ENCODE assay signal across 8 mouse cellular contexts in the genomic region with DNA sequence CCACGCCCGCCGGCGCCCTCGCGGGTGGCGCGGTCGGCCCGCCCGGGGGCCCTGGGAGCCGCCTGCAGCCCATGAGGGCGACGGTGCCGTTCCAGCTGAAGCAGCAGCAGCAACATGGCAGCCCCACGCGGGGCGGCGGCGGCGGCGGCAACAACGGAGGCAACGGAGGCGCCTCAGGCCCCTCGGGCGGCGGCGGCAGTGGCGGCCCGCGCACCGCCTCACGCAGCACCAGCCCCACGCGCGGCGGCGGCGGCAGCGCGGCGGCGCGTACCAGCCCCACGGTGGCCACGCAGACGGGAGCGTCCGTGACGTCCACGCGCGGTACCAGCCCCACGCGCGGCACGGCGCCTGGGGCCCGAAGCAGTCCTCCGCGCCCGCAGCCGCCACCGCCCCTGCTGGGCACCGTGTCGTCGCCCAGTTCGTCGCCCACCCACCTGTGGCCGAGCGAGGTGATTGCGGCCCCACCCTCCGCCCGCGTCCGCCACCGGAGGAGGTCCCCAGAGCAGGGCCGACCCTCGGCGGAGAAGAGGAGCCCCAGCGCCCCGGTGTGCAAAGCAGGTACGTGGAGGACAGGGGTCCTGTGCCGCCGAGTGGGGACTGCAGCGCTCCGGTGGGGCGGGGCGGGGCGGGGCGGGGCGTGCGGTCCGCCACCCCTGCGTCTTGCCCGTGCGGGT. TPM values are rescaled to one million over a fixed set of nuclear protein-coding genes. Genes with fewer than 3 reads are reported as not detected.
A peak's percentile ranks its signal among the peaks of the same experiment; 100 is the strongest.
DNase-seq lines count a peak whose midpoint lies in the region; ATAC-seq lines count a peak whose summit lies in the region.

No protein-coding gene starts in this region.

- no peaks in the 10 kb centered on the region for H3K27me3 ChIP-seq in embryonic facial prominence, embryonic 14.5 days (replicated peaks; ENCODE audit: control insufficient read depth, insufficient read depth, low read length)
- H3K27me3 ChIP-seq in liver, embryonic 12.5 days (replicated peaks), result no peaks in the 10 kb centered on the region
- no peaks in the 10 kb centered on the region for H3K27me3 ChIP-seq in neural tube, embryonic 12.5 days (replicated peaks)

- no peaks in the 10 kb centered on the region for H3K36me3 ChIP-seq in embryonic facial prominence, embryonic 14.5 days (ENCODE audit: control insufficient read depth, insufficient read depth, low read length)
- H3K36me3 ChIP-seq in liver, embryonic 12.5 days, result no peaks in the 10 kb centered on the region
- H3K36me3 ChIP-seq in neural tube, embryonic 12.5 days, result no peaks in the 10 kb centered on the region

- peak overlapping the region; percentile 90 for H3K27ac ChIP-seq in embryonic facial prominence, embryonic 14.5 days (replicated peaks; ENCODE audit: low read depth, low read length)
- H3K27ac ChIP-seq in liver, embryonic 12.5 days, result peak overlapping the region; percentile 95
- H3K27ac ChIP-seq in neural tube, embryonic 12.5 days, result peak overlapping the region; percentile 97

- H3K9ac ChIP-seq in embryonic facial prominence, embryonic 14.5 days (ENCODE audit: low read depth, low read length), result peak overlapping the region; percentile 95
- H3K9ac ChIP-seq in liver, embryonic 12.5 days, result peak overlapping the region; percentile 95
- peak overlapping the region; percentile 99 for H3K9ac ChIP-seq in neural tube, embryonic 12.5 days

- peak overlapping the region; percentile 99 for H3K4me3 ChIP-seq in embryonic facial prominence, embryonic 14.5 days (ENCODE audit: low read depth, low read length)
- peak overlapping the region; percentile 99 for H3K4me3 ChIP-seq in liver, embryonic 12.5 days
- H3K4me3 ChIP-seq in neural tube, embryonic 12.5 days, result peak overlapping the region; percentile 100

- WGBS in embryonic facial prominence, embryonic 14.5 days, result 0% methylated on average over 18 of the region's 98 CpGs
- 1% methylated on average over 80 of the region's 98 CpGs for WGBS in liver, embryonic 12.5 days (ENCODE audit: insufficient replicate concordance)
- under 1% methylated on average over 96 of the region's 98 CpGs for WGBS in neural tube, embryonic 12.5 days

- peaks cover 21% of the 10 kb centered on the region for H3K4me1 ChIP-seq in embryonic facial prominence, embryonic 14.5 days (ENCODE audit: control insufficient read depth, insufficient read depth, low read length)
- peaks cover 49% of the 10 kb centered on the region for H3K4me1 ChIP-seq in liver, embryonic 12.5 days
- H3K4me1 ChIP-seq in neural tube, embryonic 12.5 days, result peaks cover 19% of the 10 kb centered on the region

- ATAC-seq in embryonic facial prominence, embryonic 14.5 days (ENCODE audit: low read depth), result peak; percentile 47
- peak; percentile 57 for ATAC-seq in liver, embryonic 12.5 days
- peak; percentile 59 for ATAC-seq in neural tube, embryonic 12.5 days (ENCODE audit: low FRiP score, low read depth)

- peak overlapping the region; percentile 78 for H3K4me2 ChIP-seq in embryonic facial prominence, embryonic 14.5 days (ENCODE audit: low read depth, low read length)
- H3K4me2 ChIP-seq in liver, embryonic 12.5 days, result peak overlapping the region; percentile 99
- H3K4me2 ChIP-seq in neural tube, embryonic 12.5 days (replicated peaks), result peak overlapping the region; percentile 89

- no peaks in the 10 kb centered on the region for H3K9me3 ChIP-seq in embryonic facial prominence, embryonic 14.5 days (ENCODE audit: control insufficient read depth, low read length)
- no peaks in the 10 kb centered on the region for H3K9me3 ChIP-seq in liver, embryonic 12.5 days (replicated peaks)
- H3K9me3 ChIP-seq in neural tube, embryonic 12.5 days, result no peaks in the 10 kb centered on the region

- peak; percentile 79 for DNase-seq in CD4-positive helper T cell, adult 2 months (ENCODE audit: low read depth, low spot score)
- DNase-seq in adrenal gland, postnatal 25 days, result peak; percentile 35
- DNase-seq in embryonic facial prominence, embryonic 14.5 days (ENCODE audit: low spot score), result peak; percentile 5
- peak; percentile 35 to 43 for DNase-seq in heart, adult 9 months (ENCODE audit: low spot score in 2 of 2)
- DNase-seq in kidney, postnatal 10 days, result peak; percentile 66
- peak; percentile 62 for DNase-seq in testis, postnatal 14 days (ENCODE audit: low spot score)

RNA-seq across cellular contexts. Expression of a gene that starts 0.5 kb away (rescaled TPM):
- total RNA-seq in adrenal gland, postnatal 25 days (2021), result 40.2 TPM in 2 replicates
- polyA plus RNA-seq in embryonic facial prominence, embryonic 14.5 days (2014; fragmentation: Nextera tagmentation; extraction: Ambion mirVana), result 10.7 and 11.8 TPM in 2 replicates
- 7.6 TPM in 2 replicates for polyA plus RNA-seq in liver, embryonic 12.5 days (2016; fragmentation: Nextera tagmentation; extraction: Ambion mirVana)
- polyA plus RNA-seq in neural tube, embryonic 12.5 days (2016; fragmentation: Nextera tagmentation; extraction: Ambion mirVana), result 29.7 and 31.1 TPM in 2 replicates

Comparison
In these comparisons a context has a peak if more than half of its experiments do, and no peak if none do; other contexts are left out.
1. Peak in every context shown above with its lines: DNase-seq, ATAC-seq, H3K4me3 ChIP-seq and H3K27ac ChIP-seq.
2. DNase-seq: peak in every context shown above with its lines; median percentile 79 in CD4-positive helper T cell, adult 2 months; 66 in kidney, postnatal 10 days; 62 in testis, postnatal 14 days; 39 in heart, adult 9 months; 35 in adrenal gland, postnatal 25 days; 5 in embryonic facial prominence, embryonic 14.5 days.